Mouse (Mus musculus) cerebellum, adult 2 months (tissue): ENCODE results near the gene Btbd3. TPM values are rescaled to one million over a fixed set of nuclear protein-coding genes. Genes with fewer than 3 reads are reported as not detected.

Experiments used
- DNase-seq, 2 experiments: peaks; one replicate each; pipeline ENCODE4 v3.0.0; 2021
- H3K27ac ChIP-seq: fragments of 200-500 bp; 2 replicates; pipeline ENCODE4 v1.5.1; 2012; ENCODE audit warnings: low read length, control low read depth, inconsistent platforms; ENCODE audit not compliant: insufficient read depth
- H3K27me3 ChIP-seq: fragments of 200-500 bp; 2 replicates; pipeline ENCODE4 v1.6.1; 2012; ENCODE audit warnings: inconsistent platforms, mild to moderate bottlenecking, low read length, moderate library complexity; ENCODE audit not compliant: control insufficient read depth, insufficient read depth
- H3K4me1 ChIP-seq: fragments of 200-500 bp; 2 replicates; pipeline ENCODE4 v1.6.1; 2011; ENCODE audit warnings: low read length; ENCODE audit not compliant: control insufficient read depth, insufficient read depth
- H3K4me3 ChIP-seq: fragments of 200-500 bp; replicated peaks from 2 replicates; pipeline ENCODE3; 2011; ENCODE audit warnings: mild to moderate bottlenecking, low read depth, low read length, control low read depth; ENCODE audit not compliant: insufficient read depth
- CTCF ChIP-seq: fragments of 200-500 bp; IDR thresholded peaks from 2 replicates; pipeline ENCODE4 v1.5.1; 2011; ENCODE audit warnings: low read depth, mild to moderate bottlenecking, control low read depth, low read length, moderate library complexity, borderline replicate concordance; ENCODE audit not compliant: insufficient read depth
- POLR2A ChIP-seq: fragments of 200-500 bp; IDR thresholded peaks from 2 replicates; pipeline ENCODE4 v1.6.1; 2011; ENCODE audit warnings: low read length, control low read depth, borderline replicate concordance; ENCODE audit not compliant: insufficient read depth
- WGBS: fragments of 180-500 bp; shearing (Covaris S2); methylation state at CpG from one replicate; pipeline ENCODE4 v1.1.7; 2018; 5-methylcytosine and 5-hydroxymethylcytosine counted together
- polyA plus RNA-seq: library from polyadenylated mRNA; depleted of rRNA; stranded (reverse); fragments of >200 nt; gene quantifications from 2 replicates; pipeline ENCODE4 v1.2.3, GENCODE M21; 2012

The Btbd3 gene
- polyA plus RNA-seq, 1 experiment = 183 TPM

- Histone ChIP-seq H3K4me1 (peaks cover 12% of the 10 kb centered on the region; the same call in 1 of the 2 replicates), H3K27me3 (no peaks in the 10 kb centered on the region), H3K4me3 (no peak overlapping the region), H3K27ac (no peak overlapping the region)
- TF ChIP-seq CTCF (no peak), POLR2A (no peak)
- DNase-seq = no peak
- 95% methylated on average over 5 of the region's 5 CpGs for WGBS
These were observed 217.0 kb downstream of the Btbd3 start for GRCm38 (mm10) chr2:138473407-138473806.

- peak overlapping the region; percentile 78; the same call in 1 of the 2 replicates for H3K27ac ChIP-seq
- H3K4me1 ChIP-seq = peaks cover 12% of the 10 kb centered on the region; the same call in 1 of the 2 replicates
- H3K4me3 ChIP-seq = no peak overlapping the region
- no peak for TF ChIP-seq CTCF
- TF ChIP-seq POLR2A = no peak
- peak; percentile 36 to 44 for DNase-seq
- WGBS = 19% methylated on average over 3 of the region's 3 CpGs
- H3K27me3 ChIP-seq = no peaks in the 10 kb centered on the region
These were observed 220.1 kb downstream of the Btbd3 start for GRCm38 (mm10) chr2:138476486-138476885.

- Histone ChIP-seq H3K27me3 (no peaks in the 10 kb centered on the region), H3K4me3 (no peak overlapping the region), H3K4me1 (peaks cover 12% of the 10 kb centered on the region; the same call in 1 of the 2 replicates), H3K27ac (no peak overlapping the region; the same call in 1 of the 2 replicates)
- peak; percentile 74 to 92 for DNase-seq
- TF ChIP-seq POLR2A (no peak), CTCF (no peak)
- 18% methylated on average over 5 of the region's 5 CpGs for WGBS
These were observed 220.9 kb downstream of the Btbd3 start for GRCm38 (mm10) chr2:138477278-138477677.

- Histone ChIP-seq H3K4me3 (no peak overlapping the region), H3K27me3 (no peaks in the 10 kb centered on the region), H3K27ac (no peak overlapping the region), H3K4me1 (peaks cover 2% of the 10 kb centered on the region; the same call in 1 of the 2 replicates)
- TF ChIP-seq POLR2A (no peak), CTCF (no peak)
- no peak for DNase-seq
- WGBS = 94% methylated on average over 3 of the region's 3 CpGs
These were observed 226.2 kb downstream of the Btbd3 start for GRCm38 (mm10) chr2:138482541-138482940.

GRCm38 (mm10) chr2:138484871-138485270, 228.5 kb downstream of the Btbd3 start:
- no peak for DNase-seq
- Histone ChIP-seq H3K27ac (no peak overlapping the region), H3K27me3 (no peaks in the 10 kb centered on the region), H3K4me3 (no peak overlapping the region), H3K4me1 (no peaks in the 10 kb centered on the region; the same call in 1 of the 2 replicates)
- TF ChIP-seq CTCF (no peak), POLR2A (no peak)
- WGBS = 93% methylated on average over 4 of the region's 4 CpGs

- H3K27me3 ChIP-seq = no peaks in the 10 kb centered on the region
- WGBS = 86% methylated on average over 2 of the region's 2 CpGs
- no peak overlapping the region for H3K27ac ChIP-seq
- DNase-seq = no peak
- H3K4me1 ChIP-seq = no peaks in the 10 kb centered on the region
- H3K4me3 ChIP-seq = no peak overlapping the region
- TF ChIP-seq CTCF (no peak), POLR2A (no peak)
These were observed 234.5 kb downstream of the Btbd3 start for GRCm38 (mm10) chr2:138490688-138491405.

- no peak for DNase-seq
- H3K4me3 ChIP-seq = no peak overlapping the region
- TF ChIP-seq POLR2A (no peak), CTCF (no peak)
- H3K4me1 ChIP-seq = no peaks in the 10 kb centered on the region
- H3K27ac ChIP-seq = no peak overlapping the region
- no peaks in the 10 kb centered on the region for H3K27me3 ChIP-seq
These were observed 235.8 kb downstream of the Btbd3 start for GRCm38 (mm10) chr2:138492176-138492575.

GRCm38 (mm10) chr2:138503866-138504380, 247.6 kb downstream of the Btbd3 start:
- peaks cover 4% of the 10 kb centered on the region; the same call in 1 of the 2 replicates for H3K4me1 ChIP-seq
- DNase-seq = peak; percentile 20 to 28
- 82% methylated on average over 12 of the region's 12 CpGs for WGBS
- no peak overlapping the region for H3K27ac ChIP-seq
- H3K4me3 ChIP-seq = no peak overlapping the region
- H3K27me3 ChIP-seq = no peaks in the 10 kb centered on the region
- TF ChIP-seq POLR2A (no peak), CTCF (no peak)
